Mouse (Mus musculus) left cerebral cortex, adult 11 months (tissue): Measurements from ENCODE around the gene Tfip11.

Source experiments
- DNase-seq: peaks from one replicate; pipeline ENCODE4 v3.0.0; 2022; ENCODE audit warnings: low spot score

Tfip11 gene

DNA sequence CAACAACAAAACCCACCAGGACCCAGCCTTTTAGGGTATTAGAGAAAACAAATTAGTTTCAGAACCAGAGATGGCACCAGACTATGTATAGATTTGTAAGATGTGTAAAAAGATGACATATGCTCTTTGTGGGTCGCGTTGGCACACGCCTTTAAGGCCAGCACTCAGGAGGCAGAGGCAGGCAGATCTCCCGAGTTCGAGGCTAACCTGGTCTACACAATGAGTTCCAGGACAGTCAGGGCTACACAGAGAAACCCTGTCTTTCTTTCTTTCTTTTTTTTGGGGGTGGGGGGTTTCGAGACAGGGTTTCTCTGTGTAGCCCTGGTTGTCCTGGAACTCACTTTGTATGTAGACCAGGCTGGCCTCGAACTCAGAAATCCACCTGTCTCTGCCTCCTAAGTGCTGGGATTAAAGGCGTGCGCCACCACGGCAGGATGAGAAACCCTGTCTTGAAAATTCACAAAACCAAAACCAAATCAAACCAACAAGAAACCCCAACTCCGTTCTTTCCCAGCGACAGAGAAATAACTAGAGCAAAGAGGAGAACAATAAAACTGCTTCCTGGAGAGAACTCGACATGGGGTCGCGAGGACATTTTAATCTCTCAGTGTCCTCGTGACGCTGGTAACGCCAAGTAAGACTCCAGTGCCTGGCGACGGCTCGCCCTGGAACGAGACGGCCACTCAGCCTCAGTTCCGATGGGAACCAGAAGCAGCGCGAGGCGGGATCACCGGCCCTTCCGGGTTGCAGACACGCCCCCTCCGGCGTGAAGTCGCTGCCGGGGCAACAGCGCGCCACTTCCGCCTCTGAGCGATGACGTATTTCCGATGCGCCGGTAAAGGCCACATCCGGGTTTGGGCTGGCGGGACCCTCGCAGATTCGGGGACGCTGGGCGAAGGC is at the start of gene Tfip11:
Gene Tfip11 (plus strand): TSS at position 813 of the 900 bp plus-strand sequence.
- peak; percentile 93 for DNase-seq

DNA sequence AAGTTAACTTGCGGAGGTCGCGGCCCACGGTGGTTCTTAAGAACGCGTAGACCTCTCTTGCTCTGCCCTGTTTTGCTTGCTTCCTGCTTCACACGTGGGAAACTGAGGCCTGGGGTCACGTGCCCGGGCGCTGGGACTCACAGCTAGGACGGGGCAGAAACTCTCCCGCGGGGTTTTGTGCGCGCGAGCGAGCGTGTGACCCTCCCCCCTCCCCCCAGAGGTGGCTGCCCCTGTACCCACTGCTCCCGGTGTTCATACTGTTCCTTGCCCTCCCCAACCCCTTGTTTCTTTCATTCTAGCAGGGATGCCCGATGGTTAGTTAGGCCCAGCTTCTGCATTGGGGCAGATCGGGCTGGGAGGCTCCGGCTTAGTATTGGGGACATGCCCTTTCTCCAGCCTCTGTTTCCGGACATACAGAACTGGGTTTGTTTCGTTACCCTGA is 49.2 kb upstream of the Tfip11 start:
- DNase-seq: no peak

DNA sequence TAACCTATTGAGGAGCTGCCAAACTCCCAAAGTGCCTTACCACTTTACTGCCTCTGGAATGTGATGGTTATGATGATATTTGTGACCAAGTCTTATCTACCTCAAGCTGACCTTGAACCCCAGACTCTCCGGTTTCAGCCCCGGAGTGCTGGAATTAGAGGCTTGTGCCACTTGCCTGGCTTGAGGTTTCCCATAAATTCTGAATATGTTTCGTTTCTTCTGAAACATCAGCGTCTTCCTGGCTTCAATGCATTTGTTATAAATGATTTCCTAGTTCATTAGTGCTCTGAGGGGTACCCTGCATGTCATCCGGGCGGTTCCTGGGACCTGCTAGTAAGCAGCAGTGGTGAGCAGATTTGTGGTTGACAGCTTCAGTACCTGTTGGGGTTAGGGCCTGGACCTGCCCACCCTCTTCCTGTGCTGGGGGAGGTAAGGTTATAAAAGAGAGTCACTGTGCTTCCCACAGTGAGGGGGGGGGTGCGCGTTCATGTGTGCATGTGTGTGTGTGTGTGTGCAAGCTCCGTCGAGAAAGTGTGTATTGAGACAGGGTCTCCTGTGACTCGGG is 48.2 kb upstream of the Tfip11 start:
- DNase-seq: no peak

DNA sequence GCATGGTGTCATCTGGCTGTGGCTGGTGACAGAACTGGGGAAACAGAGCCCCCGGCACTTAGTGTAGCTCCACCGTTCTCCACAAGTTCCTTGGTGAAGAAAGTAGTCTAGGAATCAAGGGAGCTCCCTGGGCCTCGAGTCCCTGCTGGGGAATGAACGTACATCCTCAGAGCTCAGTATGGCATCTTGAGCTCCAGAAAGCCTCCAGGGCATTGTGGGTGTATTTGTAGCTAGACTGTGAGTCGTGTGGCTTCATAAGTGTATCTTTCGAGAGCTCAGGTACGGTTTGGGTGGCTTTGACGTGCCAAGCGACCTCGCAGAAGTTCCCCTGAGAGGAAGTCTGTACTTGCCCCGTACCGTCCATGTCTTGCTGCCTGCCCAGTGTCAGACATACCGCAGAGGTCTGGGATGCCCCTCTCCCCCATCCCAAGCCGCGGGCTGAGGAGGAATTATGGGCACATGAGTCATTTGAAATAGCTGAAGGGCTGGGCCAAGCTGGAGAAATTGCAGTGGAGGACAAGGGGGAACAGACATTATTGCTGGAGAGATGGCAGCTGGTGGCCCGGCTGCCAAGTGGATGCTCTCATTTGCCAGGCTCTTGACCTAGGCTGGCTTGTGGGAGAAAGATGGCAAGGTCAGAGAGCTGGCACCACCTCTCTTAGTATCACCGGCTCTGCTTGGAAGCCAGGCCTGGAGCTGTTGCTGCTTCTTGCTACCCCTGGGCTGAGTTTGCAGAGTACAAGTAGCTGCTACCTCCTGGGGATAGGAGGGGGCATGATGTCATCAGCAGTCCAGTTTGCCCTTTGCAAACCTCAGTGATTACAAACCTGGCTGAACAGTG is 46.8 kb upstream of the Tfip11 start:
- no peak for DNase-seq

DNA sequence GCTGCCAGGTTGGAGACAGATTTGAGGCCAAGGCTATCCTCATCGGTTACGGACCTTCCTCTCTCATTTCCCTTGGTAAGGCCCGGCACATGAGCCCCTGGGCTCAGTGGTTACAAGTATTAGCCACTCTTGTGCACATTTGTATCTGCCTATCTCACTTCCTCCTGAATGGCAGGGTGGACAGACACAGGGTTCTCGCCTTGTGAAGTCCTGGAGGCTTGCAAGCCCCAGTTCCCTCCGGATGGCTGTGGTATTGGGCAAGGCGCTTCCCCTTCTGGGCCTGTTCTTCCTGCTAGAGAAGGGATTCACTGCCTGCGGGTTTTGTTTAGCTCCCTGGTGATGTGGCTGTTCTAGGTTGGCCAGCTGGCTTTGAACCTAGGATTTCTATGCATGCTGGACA is 46.0 kb upstream of the Tfip11 start:
- no peak for DNase-seq

DNA sequence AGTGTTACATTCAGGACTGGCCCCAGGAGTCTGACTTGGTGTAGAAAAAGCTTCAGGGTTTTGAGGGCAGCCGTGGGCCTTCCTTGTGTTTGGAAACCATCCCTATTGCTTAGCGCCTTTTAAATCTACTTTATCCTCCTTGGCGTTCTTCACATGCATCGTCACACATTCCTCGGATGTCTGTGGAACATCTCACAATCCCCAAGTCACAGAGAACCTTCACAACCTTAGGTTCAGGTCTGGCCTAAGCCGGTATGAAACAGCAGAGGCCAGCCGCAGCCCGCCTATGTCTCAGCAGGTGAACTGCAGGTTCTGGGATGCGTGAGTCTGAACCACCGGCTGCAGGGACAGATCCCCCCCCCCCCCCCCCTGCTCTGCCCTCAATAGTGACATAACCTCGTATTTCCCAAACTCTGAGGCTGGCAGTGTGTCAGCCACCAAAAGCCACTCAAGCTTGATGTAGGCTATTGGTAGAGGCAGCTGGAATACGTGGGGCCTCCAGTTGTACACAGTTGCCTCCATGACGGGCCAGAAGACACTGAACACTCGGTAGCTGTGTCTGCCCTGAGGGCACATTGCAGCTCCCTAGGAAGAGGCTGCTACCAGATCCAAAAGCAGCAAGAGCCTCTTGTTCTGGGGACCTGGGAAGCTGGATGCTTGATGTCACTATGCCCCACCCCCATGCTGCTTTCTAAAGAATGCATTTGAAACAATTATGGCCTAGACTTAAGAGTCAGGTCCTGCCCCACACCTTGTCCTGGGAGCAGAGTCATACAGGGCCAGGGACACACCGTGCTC is 45.1 kb upstream of the Tfip11 start:
- no peak for DNase-seq

DNA sequence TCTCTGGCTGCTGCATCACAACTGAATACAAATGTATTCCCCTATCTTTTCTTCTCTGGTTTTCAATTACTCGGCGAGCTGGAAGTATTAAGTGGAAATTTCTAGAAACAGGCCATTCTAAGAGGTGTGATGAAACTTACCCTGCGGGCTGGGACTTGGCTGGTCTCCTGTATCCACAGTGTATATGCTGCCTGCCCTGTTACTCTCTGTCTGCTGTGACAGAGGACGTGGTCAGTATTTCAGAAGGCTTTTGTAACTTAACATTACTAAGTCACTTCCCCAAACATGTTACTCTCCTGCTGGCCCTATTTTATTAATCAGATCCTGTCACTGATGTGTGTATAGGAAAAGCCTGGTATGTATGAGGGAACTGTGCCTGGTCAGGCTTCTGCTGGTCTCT is 44.5 kb upstream of the Tfip11 start:
- DNase-seq: no peak

DNA sequence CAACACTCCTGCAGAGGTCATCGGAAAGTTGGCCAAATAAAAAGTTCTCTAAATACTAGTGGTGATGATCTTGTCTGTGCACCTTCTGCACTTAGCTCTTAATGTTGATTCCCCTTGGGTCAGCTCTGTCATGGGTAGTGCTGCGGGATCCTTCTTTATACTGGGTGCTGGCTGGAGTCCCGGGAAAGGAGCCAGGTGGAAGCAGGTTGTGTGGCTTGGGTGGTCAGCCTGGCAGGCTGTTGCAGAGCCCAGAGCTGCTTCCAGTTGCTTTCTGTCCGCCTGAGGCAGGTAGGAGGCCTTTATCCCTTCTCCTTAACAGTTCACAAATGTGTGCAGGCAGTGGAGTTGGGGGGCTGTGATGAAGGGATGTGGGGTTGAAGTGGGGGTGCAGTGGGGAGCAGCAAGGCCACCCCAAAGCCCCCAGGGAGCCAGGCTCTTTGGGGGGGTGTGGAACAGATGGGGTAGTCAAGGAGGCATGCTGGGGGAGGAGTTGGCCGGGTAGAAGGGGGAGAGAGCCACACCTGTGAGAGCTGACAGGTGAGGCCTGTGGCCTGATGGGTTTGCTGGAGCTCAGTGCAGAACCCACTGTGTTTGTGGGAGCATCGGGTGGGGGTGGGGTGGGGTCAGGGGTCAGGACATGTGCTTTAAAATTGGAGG is 43.9 kb upstream of the Tfip11 start:
- DNase-seq: no peak

DNA sequence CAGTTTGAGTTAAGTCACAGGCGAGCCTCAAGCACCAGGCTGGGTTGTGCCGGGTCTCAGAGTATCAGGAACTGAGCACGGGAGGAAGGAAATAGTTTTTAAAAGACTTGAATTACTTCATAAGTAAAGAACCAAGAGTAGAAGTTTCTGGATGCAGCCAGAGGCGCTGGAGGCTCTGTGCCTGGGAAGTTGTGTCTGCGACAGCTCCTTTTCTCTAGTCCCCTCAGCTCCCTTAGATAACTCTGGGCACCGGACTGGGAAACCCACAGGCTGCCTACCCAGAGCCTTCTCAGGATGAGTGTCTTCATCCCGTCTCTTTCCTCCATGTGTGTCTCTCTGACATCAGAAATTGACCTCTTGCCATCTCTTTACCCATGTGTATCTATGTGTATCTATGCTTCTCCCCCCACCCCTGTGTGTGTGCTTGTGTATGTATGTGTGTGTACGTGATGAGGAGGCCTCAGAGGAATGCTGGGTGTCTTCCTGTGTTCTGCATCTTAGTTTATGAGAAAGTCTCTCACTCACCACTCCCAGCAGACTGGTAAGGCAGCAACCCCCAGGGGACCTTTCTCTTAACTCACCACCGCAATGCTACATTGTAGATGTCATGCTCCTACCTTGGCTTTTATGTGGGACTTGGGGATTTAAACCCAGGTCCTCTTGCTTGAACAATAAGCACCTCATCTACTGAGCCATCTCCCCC is 43.2 kb upstream of the Tfip11 start:
- DNase-seq: no peak

DNA sequence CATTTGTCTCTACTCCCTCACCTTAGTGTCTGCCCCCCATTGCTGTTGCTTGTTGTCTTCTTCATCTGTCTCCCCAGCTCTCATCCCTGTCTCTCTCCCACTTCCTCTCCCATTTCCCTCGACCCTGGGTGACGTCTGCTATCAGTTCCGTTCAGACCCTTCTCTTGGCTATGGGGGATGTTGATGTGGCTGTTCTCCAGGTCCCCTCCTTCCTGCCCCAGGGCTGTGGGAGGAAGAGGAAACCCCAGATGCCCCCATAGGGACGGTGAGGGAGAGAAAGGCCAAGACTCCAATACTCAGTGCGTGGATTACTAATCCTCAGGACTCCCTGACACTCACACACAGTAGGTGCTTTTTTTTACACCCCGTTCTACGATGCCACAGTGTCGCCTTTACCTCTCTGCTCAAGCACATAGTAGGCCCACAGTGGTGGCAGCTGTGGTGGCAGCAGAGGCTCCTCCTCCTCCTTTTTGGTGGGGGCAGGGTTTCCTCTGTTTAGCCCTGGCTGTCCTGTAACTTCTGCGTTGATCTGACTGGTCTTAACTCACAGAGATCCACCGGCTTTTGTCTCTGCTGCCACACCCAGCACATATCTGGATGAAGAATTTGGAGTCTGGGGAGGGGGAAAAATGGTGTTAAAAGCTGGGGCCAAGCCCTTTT is 42.5 kb upstream of the Tfip11 start:
- DNase-seq: no peak

DNA sequence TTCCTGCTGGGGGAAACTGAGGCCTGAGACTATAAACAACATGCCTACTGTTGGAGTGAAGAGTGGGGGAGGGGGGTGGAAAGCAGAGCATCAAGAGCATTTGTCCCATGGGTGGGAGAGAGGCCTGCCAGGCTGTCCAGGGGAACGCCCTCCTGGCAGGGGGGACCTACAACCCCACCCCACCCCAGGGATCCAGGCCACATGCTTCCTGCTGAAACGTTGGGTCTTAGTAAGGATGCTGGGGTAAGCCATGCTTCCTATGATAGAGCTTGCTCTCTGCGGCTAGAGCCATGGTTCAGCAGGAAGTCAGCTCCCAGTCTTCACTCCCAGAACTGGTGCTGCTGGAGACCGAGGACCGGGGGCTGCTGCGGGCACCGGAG is 42.0 kb upstream of the Tfip11 start:
- no peak for DNase-seq

DNA sequence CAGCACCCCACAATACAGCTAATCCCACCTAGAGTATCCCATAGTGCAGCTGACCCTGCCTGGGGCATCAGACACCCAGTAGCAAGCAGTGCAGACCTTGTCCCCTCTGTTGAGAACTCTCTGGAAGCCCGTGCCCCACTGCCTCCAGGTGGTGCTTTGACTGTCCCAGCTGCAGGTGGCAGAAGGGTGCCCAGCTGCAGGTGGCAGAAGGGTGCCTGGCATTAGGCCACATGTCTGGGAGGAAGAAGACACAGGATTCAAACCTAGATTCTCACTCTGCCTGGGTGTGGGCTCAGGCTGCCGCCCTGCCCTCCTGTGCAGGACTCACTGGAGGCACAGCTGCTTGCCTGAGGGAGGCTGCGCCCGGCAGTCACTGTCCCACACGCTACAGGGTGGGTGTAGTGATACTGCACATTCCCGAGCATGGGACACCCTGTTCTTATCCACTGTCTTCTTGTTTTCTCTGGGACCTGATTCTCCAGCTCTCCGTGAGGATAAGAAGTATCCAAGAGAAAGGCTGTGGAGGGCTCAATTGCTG is 40.5 kb upstream of the Tfip11 start:
- DNase-seq: no peak

DNA sequence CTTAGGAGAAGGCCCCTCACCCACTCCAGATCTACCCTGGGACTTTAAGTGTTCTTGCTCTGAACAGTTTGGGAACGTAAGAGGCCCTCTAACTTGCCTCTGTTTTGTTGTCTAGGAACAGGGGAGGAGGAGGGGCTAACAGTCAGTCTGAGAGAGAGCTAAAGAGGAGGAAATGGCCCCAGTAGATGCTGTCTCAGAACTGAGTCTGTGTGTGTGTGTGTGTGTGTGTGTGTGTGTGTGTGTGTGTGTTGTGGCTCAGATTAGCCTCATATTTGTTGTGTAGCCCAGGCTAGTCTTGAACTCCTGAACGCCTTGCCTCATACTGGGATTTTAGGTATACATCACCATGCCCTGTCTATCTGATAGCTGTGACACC is 39.6 kb upstream of the Tfip11 start:
- DNase-seq: no peak

DNA sequence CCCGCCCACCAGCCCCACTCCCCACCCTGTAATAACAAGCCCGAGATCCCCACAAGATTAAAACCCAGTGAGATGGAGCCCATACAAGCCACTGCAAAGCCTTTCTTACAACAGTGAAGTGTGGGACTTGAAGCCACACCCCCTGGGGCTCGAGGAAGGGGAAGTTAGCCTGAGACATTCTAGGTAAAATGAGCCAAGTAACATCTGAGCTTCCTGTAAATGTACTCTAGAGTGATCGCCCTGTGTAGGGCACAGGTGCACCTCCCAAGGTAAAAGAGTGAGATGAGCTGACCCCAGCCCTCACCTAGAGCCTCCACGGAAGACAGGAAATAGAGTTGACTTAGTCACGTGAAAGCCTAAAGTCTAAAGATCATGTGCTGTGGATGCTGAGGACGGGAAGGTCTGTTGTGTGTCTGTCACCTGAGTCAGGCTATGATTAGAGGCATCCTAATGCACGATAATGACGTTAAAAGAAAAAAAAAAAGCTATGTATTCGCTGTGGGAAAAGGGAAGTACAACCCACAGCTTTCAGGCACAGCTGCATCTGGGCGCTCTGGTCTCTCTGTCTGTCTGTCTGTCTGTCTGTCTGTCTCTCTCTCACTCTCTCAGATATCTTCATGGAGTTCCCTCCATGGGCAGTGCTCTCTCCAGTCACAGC is 39.0 kb upstream of the Tfip11 start:
- no peak for DNase-seq

DNA sequence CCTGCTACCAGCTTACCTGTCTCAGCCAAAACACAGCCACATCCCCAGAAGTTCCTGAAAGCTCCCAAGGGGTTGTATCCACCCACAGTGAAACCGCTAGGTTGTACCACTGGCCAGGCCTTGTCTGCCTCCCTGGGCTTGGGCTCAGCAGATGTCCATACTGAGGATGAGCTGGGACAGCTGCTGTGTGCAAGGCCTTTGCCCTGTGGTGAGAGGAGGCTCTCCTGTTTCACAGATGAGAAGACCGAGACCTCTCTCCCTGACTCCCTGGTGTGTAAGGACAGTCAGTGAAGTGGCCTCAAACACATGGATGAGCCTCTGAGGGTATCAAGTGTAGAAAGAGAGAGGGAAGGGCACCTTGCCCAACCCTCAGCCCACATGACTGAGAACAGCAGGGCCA is 38.5 kb upstream of the Tfip11 start:
- DNase-seq: no peak

DNA sequence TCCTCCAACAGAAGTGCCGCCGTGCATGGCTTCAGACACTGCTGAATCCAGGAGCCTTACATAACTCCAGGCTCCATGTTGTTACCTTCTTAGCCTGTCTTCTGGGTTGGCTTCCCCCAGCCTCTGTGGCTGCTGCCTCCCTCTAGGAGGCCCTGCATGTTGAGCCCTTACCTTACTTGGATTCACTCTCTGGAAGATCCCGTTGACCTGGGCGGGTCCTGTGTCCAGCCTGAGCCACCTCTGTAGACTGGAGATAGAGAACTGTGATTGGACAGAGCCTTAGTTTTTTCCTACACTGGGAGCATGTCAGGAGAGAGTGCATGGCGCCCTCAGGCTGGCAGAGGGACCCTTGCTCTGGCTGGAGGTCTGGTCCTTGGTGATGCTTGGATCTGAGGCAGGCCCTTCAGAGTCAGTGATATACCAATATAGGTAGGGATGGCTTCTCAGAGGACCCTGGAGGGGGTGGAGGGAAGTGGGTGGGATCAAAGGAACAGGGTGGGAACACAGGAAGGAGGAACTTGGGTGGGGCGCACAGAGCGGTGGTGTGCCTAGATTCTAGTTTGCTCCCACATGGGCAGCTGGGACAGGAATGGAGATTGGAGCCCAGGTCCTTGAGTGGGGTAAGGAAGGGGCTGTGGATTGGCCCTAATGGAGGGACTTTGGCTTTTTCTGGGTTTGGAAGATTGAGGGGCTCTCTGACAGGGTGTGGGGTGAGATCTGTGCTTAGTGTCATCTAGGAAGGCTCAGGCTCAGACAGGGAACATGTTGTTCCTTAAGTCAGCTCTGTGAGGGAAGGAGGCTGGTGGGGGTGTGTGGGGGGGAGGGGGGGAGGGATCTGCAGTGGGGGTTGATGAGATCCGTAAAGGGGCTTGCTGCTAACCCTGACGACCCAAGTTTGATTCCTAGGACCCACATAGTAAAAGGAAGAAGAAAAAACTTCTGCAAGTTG is 37.7 kb upstream of the Tfip11 start:
- no peak for DNase-seq

DNA sequence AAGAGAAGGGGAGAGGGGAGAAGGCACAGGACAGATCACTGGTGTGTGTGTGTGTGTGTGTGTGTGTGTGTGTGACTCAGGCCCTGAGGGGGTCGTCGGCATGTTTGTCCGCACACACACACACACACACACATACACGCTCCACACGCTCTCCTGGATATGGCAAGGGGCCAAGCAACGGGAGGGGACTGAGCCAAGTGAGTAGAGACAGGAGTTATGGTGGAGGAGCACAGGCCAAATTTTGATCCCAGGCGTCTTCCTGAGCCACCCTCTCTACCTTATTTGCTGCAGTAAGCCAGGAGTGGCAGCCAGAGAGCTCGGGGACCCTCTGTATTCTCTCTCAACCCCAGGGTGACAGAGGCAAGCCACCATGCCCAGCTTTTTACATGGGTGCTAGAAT is 36.9 kb upstream of the Tfip11 start:
- DNase-seq: no peak

DNA sequence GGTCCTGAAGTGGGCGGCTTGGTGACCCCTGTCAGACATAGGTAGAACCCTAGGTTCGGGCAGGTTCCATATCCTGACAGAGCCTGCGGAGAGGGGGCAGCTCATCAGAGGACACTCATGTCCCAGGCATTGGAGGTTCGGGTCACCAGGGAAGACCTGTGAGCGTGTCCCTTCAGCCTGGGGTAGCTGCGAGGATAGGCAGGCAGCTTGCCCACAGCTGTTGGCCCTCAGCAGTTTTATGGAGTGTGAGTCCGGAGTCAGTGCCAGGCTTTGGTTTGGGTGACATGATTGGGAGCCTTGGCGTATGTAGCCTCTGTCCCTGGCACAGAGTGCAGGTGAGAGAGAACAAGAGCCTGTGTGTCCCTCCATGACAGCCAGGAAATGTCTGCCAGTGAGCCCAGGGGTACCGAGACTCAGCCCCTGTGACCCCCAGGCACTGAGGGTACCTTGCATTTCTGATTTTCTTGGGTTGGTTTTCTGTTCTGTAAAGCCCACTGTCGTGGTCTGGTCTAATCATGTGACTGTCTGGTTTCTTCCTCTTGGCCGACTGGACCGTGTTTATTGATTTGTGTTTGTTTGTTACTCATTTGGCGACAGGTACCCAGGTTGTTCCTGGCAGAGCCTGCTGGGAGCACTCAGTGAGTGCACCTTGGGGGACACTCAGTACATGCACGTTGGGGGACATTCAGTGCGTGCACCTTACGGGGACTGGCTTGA is 36.2 kb upstream of the Tfip11 start:
- DNase-seq: no peak
